Mouse (Mus musculus) C2C12 (cell line): ENCODE data around the gene Ythdf1. TPM values are rescaled to one million over a fixed set of nuclear protein-coding genes. Genes with fewer than 3 reads are reported as not detected.

Experiments used
- H3K27me3 ChIP-seq: one replicate; pipeline ENCODE4 v1.6.1; 2011; ENCODE audit not compliant: control insufficient read depth, insufficient read depth, insufficient read length
- H3K36me3 ChIP-seq: one replicate; pipeline ENCODE4 v1.6.1; 2011; ENCODE audit not compliant: control insufficient read depth, insufficient read depth
- H3K4me3 ChIP-seq: one replicate; pipeline ENCODE4 v1.5.1; 2011; ENCODE audit warnings: mild to moderate bottlenecking, control low read depth; ENCODE audit not compliant: poor library complexity, insufficient read depth, severe bottlenecking
- H3K79me2 ChIP-seq: one replicate; pipeline ENCODE4 v1.6.1; 2011; ENCODE audit not compliant: control insufficient read depth, insufficient read depth
- H3K79me3 ChIP-seq: one replicate; pipeline ENCODE4 v1.6.1; 2011; ENCODE audit warnings: low read depth, control low read depth
- H3ac ChIP-seq: one replicate; pipeline ENCODE3; 2011; ENCODE audit warnings: low read depth; ENCODE audit not compliant: control insufficient read depth, insufficient read length
- CEBPB ChIP-seq: IDR thresholded peaks from one replicate; pipeline ENCODE4 v1.6.1; 2011; ENCODE audit warnings: low read depth, mild to moderate bottlenecking, control low read depth, moderate library complexity
- CTCF ChIP-seq: IDR thresholded peaks from one replicate; pipeline ENCODE4 v1.5.1; 2011; ENCODE audit not compliant: control insufficient read depth, insufficient read depth, insufficient read length
- FOSL1 ChIP-seq: IDR thresholded peaks from one replicate; pipeline ENCODE4 v1.8.0; 2011; ENCODE audit warnings: mild to moderate bottlenecking, low read length; ENCODE audit not compliant: poor library complexity, insufficient read depth, severe bottlenecking
- MAX ChIP-seq: IDR thresholded peaks from one replicate; pipeline ENCODE4 v1.6.1; 2011; ENCODE audit warnings: mild to moderate bottlenecking, control low read depth
- MYOD1 ChIP-seq: IDR thresholded peaks from one replicate; pipeline ENCODE4 v1.6.1; 2011; ENCODE audit warnings: low read depth; ENCODE audit not compliant: control insufficient read depth, insufficient read length
- MYOG ChIP-seq: IDR thresholded peaks from one replicate; pipeline ENCODE4 v1.6.1; 2011; ENCODE audit not compliant: control insufficient read depth, insufficient read length; ENCODE audit errors: extremely low read depth
- USF1 ChIP-seq: IDR thresholded peaks from one replicate; pipeline ENCODE4 v1.6.1; 2011; ENCODE audit warnings: low read depth, mild to moderate bottlenecking, control low read depth, moderate library complexity
- polyA plus RNA-seq: library from polyadenylated mRNA; unstranded; fragments of >200 nt; fragmentation: generic; extraction: Trizol; gene quantifications from one replicate; pipeline ENCODE4 v1.2.1, GENCODE M21; 2012; ENCODE audit warnings: missing spikeins

Ythdf1 gene
- polyA plus RNA-seq, 1 experiment = 33.4 TPM

- no peak overlapping the region for H3ac ChIP-seq
- H3K79me3 ChIP-seq = no peaks in the 10 kb centered on the region
- peaks cover 67% of the 10 kb centered on the region for H3K27me3 ChIP-seq
- H3K36me3 ChIP-seq = no peaks in the 10 kb centered on the region
- H3K79me2 ChIP-seq = no peaks in the 10 kb centered on the region
- TF ChIP-seq MAX (no peak), MYOD1 (no peak), CTCF (no peak), USF1 (no peak), MYOG (no peak), CEBPB (no peak), FOSL1 (no peak)
- H3K4me3 ChIP-seq = no peak overlapping the region
Measured at GRCm38 (mm10) chr2:180890422-180891074, 30.2 kb downstream of the Ythdf1 start.

- Histone ChIP-seq H3ac (no peak overlapping the region), H3K36me3 (no peaks in the 10 kb centered on the region), H3K79me2 (no peaks in the 10 kb centered on the region), H3K4me3 (no peak overlapping the region), H3K79me3 (no peaks in the 10 kb centered on the region), H3K27me3 (peaks cover 67% of the 10 kb centered on the region)
- TF ChIP-seq MYOD1 = no peak
Measured at GRCm38 (mm10) chr2:180889921-180890280, 30.8 kb downstream of the Ythdf1 start.

GRCm38 (mm10) chr2:180889271-180889920 is 31.4 kb downstream of the Ythdf1 start:
- H3K4me3 ChIP-seq = no peak overlapping the region
- H3K79me2 ChIP-seq = no peaks in the 10 kb centered on the region
- no peak overlapping the region for H3ac ChIP-seq
- no peak for TF ChIP-seq USF1
- no peak for TF ChIP-seq MYOD1
- TF ChIP-seq CTCF = no peak
- no peak for TF ChIP-seq CEBPB
- no peak for TF ChIP-seq MAX
- no peak for TF ChIP-seq MYOG
- H3K79me3 ChIP-seq = no peaks in the 10 kb centered on the region
- peaks cover 63% of the 10 kb centered on the region for H3K27me3 ChIP-seq
- H3K36me3 ChIP-seq = no peaks in the 10 kb centered on the region

- no peak overlapping the region for H3ac ChIP-seq
- H3K79me2 ChIP-seq = no peaks in the 10 kb centered on the region
- no peaks in the 10 kb centered on the region for H3K36me3 ChIP-seq
- peaks cover 22% of the 10 kb centered on the region for H3K27me3 ChIP-seq
- no peaks in the 10 kb centered on the region for H3K79me3 ChIP-seq
- no peak overlapping the region for H3K4me3 ChIP-seq
- TF ChIP-seq MYOD1 (no peak), MAX (no peak), USF1 (no peak), FOSL1 (no peak), CTCF (no peak), MYOG (no peak), CEBPB (no peak)
Measured at GRCm38 (mm10) chr2:180885270-180885669, 35.5 kb downstream of the Ythdf1 start.

GRCm38 (mm10) chr2:180881281-180881680 is 39.5 kb downstream of the Ythdf1 start:
- H3K79me3 ChIP-seq = no peaks in the 10 kb centered on the region
- no peak overlapping the region for H3K4me3 ChIP-seq
- peaks cover 13% of the 10 kb centered on the region for H3K27me3 ChIP-seq
- H3ac ChIP-seq = no peak overlapping the region
- no peaks in the 10 kb centered on the region for H3K36me3 ChIP-seq
- H3K79me2 ChIP-seq = no peaks in the 10 kb centered on the region
- TF ChIP-seq MAX (no peak), FOSL1 (no peak), USF1 (no peak), CTCF (no peak), CEBPB (no peak), MYOG (no peak), MYOD1 (no peak)
